ENCODE assay signal across 8 mouse cellular contexts in the genomic region with DNA sequence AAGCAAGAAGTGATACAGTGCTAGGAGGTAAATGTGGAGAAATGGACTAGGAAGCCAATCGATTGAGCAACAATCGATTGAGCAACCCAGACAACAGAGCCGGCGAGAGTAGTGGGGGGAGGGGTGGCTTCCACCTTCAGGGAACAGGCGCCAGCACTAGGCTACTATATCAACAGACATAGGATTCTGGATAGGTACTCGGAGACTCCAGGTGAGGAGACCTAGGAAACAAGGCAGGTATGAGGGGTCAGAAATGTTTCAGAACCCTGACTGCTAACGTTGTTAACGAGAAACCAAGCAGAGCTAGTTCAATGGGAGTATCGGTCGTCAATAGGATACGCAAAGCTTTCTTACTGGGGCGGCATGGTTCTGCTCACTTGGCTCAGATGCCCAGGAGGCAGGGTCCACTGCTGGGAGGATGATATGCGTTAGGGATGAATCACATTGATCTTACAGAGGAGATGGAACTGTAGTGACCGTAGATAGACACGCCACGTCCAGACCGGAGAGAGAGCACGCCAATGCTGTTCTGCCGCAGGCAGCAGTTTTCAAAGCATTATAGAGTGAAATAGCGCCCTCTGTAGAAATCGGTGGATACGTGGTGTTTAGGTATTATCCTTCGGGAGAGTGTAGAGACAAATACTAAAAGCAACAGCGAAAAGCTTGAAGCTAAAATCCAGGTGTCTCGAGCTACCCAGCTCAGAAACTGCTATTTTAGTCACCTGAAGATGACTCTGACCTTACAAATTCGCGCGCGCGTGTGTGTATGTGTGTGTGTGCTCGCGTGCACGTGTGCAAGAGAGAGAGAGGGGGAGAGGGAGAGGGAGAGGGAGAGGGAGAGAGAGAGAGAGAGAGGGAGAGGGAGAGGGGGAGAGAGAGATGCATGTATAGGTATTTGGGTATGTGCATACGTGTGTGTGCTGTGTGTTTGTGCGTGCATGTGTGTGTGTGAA. TPM values are rescaled to one million over a fixed set of nuclear protein-coding genes. Genes with fewer than 3 reads are reported as not detected.
A peak's percentile ranks its signal among the peaks of the same experiment; 100 is the strongest.
DNase-seq lines count a peak whose midpoint lies in the region; ATAC-seq and TF ChIP-seq lines count a peak whose summit lies in the region.

No protein-coding gene starts in this region.

- H3K4me2 ChIP-seq in heart, embryonic 12.5 days: peak overlapping the region; percentile 74
- H3K4me2 ChIP-seq in kidney, embryonic 16.5 days (replicated peaks; ENCODE audit: low read depth, low read length): peak overlapping the region; percentile 77
- H3K4me2 ChIP-seq in myocyte (ENCODE audit: low read depth): peak overlapping the region; percentile 70

- 0 out of 2 replicates have a peak, but pooled peaks cover 2% of the 10 kb centered on the region for H3K9me3 ChIP-seq in heart, embryonic 12.5 days (replicated peaks)
- no peaks in the 10 kb centered on the region for H3K9me3 ChIP-seq in kidney, embryonic 16.5 days (ENCODE audit: low read length)

- no peaks in the 10 kb centered on the region for H3K79me2 ChIP-seq in liver, adult 2 months (ENCODE audit: control insufficient read depth, insufficient read depth, low read length)
- H3K79me2 ChIP-seq in myocyte (ENCODE audit: control insufficient read depth, insufficient read depth): no peaks in the 10 kb centered on the region

- peaks cover 5% of the 10 kb centered on the region; the same call in 1 of the 2 replicates for H3K4me1 ChIP-seq in heart, embryonic 12.5 days (replicated peaks)
- no peaks in the 10 kb centered on the region for H3K4me1 ChIP-seq in kidney, embryonic 16.5 days (ENCODE audit: insufficient read depth, low read length)
- 0 out of 2 replicates have a peak, but pooled peaks cover 3% of the 10 kb centered on the region for H3K4me1 ChIP-seq in liver, adult 2 months (ENCODE audit: control insufficient read depth, insufficient read depth, low read length)

- DNase-seq in CD8-positive naive resting alpha-beta T cell, adult 2 months (ENCODE audit: low read depth in 2 of 2, low spot score in 2 of 2): peak; percentile 68 to 81
- DNase-seq in c-Kit-negative CD71-positive TER-119-positive erythroid progenitor cells, embryonic 14.5 days (ENCODE audit: low read depth, low spot score): peak; percentile 36
- DNase-seq in fat pad, adult 2 months (ENCODE audit: extremely low read depth, low read depth, low spot score): peak; percentile 33
- DNase-seq in liver, adult 2 months (ENCODE audit: extremely low read depth, low read depth, low spot score): peak; percentile 83
- peak; percentile 85 for DNase-seq in splenic B cell, adult 2 months (ENCODE audit: low read depth, low spot score)

- TF ChIP-seq CTCF in liver, adult 2 months (IDR thresholded peaks at IDR 0.05; ENCODE audit: low read depth, low read length): peak; percentile 60

- WGBS in heart, embryonic 12.5 days: 4% methylated on average over 35 of the region's 35 CpGs
- 2% methylated on average over 35 of the region's 35 CpGs for WGBS in kidney, embryonic 16.5 days
- 3% methylated on average over 35 of the region's 35 CpGs for WGBS in liver, adult 2 months

- no peaks in the 10 kb centered on the region for H3K27me3 ChIP-seq in heart, embryonic 12.5 days (replicated peaks)
- H3K27me3 ChIP-seq in kidney, embryonic 16.5 days (ENCODE audit: insufficient read depth, low read length): no peaks in the 10 kb centered on the region
- no peaks in the 10 kb centered on the region for H3K27me3 ChIP-seq in liver, adult 2 months (ENCODE audit: control insufficient read depth, insufficient read depth, low read length)
- H3K27me3 ChIP-seq in myocyte (ENCODE audit: control insufficient read depth, insufficient read depth, insufficient read length): no peaks in the 10 kb centered on the region
- no peaks in the 10 kb centered on the region for H3K27me3 ChIP-seq in splenic B cell, adult 2 months (ENCODE audit: control insufficient read depth, insufficient read depth, low read length, poor library complexity, severe bottlenecking)

- H3ac ChIP-seq in myocyte (ENCODE audit: control insufficient read depth, insufficient read length): no peak overlapping the region

- peak overlapping the region; percentile 74 for H3K9ac ChIP-seq in heart, embryonic 12.5 days
- peak overlapping the region; percentile 72 for H3K9ac ChIP-seq in kidney, embryonic 16.5 days (replicated peaks; ENCODE audit: low read length)
- peak overlapping the region; percentile 68 for H3K9ac ChIP-seq in liver, adult 2 months (ENCODE audit: low read depth, low read length)

- ATAC-seq in heart, embryonic 12.5 days (ENCODE audit: insufficient number of reproducible peaks, low FRiP score): peak; percentile 85
- ATAC-seq in kidney, embryonic 16.5 days (ENCODE audit: low FRiP score, low TSS enrichment): peak; percentile 91

- H3K27ac ChIP-seq in heart, embryonic 12.5 days (ENCODE audit: poor library complexity, severe bottlenecking): no peak overlapping the region
- H3K27ac ChIP-seq in kidney, embryonic 16.5 days (ENCODE audit: low read length): no peak overlapping the region
- peak overlapping the region; percentile 71 for H3K27ac ChIP-seq in liver, adult 2 months (replicated peaks; ENCODE audit: insufficient read depth, low read depth, low read length)

- no peak for TF ChIP-seq POLR2A in liver, adult 2 months (IDR thresholded peaks at IDR 0.05; ENCODE audit: extremely low read depth, insufficient read depth, low read length)
- no peak for TF ChIP-seq POLR2A in myocyte (IDR thresholded peaks at IDR 0.05; ENCODE audit: insufficient read length, low read depth)

- H3K4me3 ChIP-seq in heart, embryonic 12.5 days: peak overlapping the region; percentile 62
- peak overlapping the region; percentile 68 for H3K4me3 ChIP-seq in kidney, embryonic 16.5 days (ENCODE audit: low read length)
- peak overlapping the region; percentile 61 for H3K4me3 ChIP-seq in liver, adult 2 months (ENCODE audit: insufficient read depth, low read depth, low read length)
- peak overlapping the region; percentile 18 for H3K4me3 ChIP-seq in myocyte

- no peaks in the 10 kb centered on the region for H3K36me3 ChIP-seq in heart, embryonic 12.5 days
- no peaks in the 10 kb centered on the region for H3K36me3 ChIP-seq in kidney, embryonic 16.5 days (ENCODE audit: insufficient read depth, low read length)
- no peaks in the 10 kb centered on the region for H3K36me3 ChIP-seq in liver, adult 2 months (ENCODE audit: control insufficient read depth, insufficient read depth, low read length)
- H3K36me3 ChIP-seq in myocyte (ENCODE audit: control insufficient read depth, insufficient read depth): no peaks in the 10 kb centered on the region
- H3K36me3 ChIP-seq in splenic B cell, adult 2 months (ENCODE audit: control insufficient read depth, insufficient read depth, low read length, poor library complexity, severe bottlenecking): no peaks in the 10 kb centered on the region

TF ChIP-seq in myocyte, 11 proteins besides CTCF, POLR2A, EP300 and RAD21:
- TF ChIP-seq REST (IDR thresholded peaks at IDR 0.05; ENCODE audit: insufficient read depth, insufficient read length) (no peak), CEBPB (IDR thresholded peaks at IDR 0.05; ENCODE audit: insufficient read depth, poor library complexity, severe bottlenecking) (peak; percentile 52; the same call in 1 of the 2 replicates)

RNA-seq across cellular contexts. Expression of a gene that starts 24.0 kb away (rescaled TPM):
- 0.14 TPM in 1 of 2 replicates, not detected in the other for polyA plus RNA-seq in heart, embryonic 12.5 days (2016; fragmentation: Nextera tagmentation; extraction: Ambion mirVana)
- polyA plus RNA-seq in kidney, embryonic 16.5 days (2015; fragmentation: Nextera tagmentation; extraction: Ambion mirVana): 0.80 and 0.99 TPM in 2 replicates
- total RNA-seq in liver, adult 2 months (2014; rRNA removed): 0.07 and 0.09 TPM in 2 replicates
- 0.06 and 0.13 TPM in 2 replicates for polyA plus RNA-seq in liver, adult 2 months (2012; rRNA removed)
- polyA plus RNA-seq in myocyte (2012; fragmentation: generic; extraction: Trizol): 0.02 TPM

Comparison
In these comparisons a context has a peak if more than half of its experiments do, and no peak if none do; other contexts are left out.
1. DNase-seq: peak in every context shown above with its lines; median percentile 85 in splenic B cell, adult 2 months; 83 in liver, adult 2 months; 74 in CD8-positive naive resting alpha-beta T cell, adult 2 months; 36 in c-Kit-negative CD71-positive TER-119-positive erythroid progenitor cells, embryonic 14.5 days; 33 in fat pad, adult 2 months.
2. H3K4me3 ChIP-seq: peak in every context shown above with its lines; median percentile 68 in kidney, embryonic 16.5 days; 62 in heart, embryonic 12.5 days; 61 in liver, adult 2 months; 18 in myocyte.